Mouse (Mus musculus) thymus, postnatal 36 days (tissue): ENCODE results near the gene Nsun2.

Experiments used
- DNase-seq, 2 experiments: peaks; one replicate each; pipeline ENCODE4 v3.0.0; 2022; ENCODE audit warnings: mixed read lengths in 2 of 2

Nsun2 gene

DNA sequence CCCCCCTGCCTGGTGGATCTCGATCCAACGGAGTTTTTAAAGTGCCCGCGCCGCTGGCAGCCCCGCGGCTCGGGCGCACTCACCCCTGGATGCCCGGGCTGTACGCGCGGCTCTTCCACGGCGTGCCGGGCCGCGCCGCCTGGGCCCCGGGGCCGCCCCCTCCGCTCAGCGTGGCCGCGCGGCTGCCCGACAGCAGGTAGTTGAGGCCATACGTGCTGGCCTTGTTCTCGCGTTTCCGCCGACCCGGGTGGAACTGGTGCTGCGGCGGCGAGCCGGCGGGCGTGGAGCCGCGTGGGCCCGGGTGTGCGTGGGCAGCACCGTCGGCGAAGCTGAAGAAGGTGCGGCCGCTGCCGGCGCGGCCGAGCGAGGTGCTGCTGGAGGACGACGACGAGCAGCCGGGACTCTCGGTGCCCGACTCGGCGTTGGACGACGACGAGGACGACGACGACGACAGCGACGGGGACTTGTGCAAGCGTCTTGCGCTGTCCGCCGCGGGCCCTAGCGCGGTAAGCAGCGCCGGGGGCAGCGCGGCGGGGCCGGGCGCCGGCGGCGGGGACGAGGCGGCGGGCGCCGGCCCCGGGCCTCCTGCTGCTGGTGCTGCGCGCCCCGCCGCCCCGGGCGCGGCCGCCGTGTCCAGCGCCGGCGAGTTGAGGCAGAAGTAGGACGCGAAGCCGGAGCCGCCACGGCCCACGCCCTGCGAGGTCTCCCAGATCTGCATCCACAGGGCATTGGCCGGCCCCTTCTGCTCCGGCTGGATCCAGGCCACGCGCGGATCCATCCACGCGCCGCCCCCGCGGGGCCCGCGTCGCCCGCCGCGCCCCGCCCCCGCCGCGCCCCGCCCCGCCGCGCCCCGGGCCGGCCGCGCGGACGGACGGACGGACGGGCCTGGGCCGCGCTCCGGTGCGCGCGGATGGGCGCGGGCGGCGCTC lies at the start of gene Nsun2:
Gene Nsun2 (plus strand): TSS at position 342 of the 929 bp plus-strand sequence.
- peak; percentile 45 to 66 for DNase-seq

DNA sequence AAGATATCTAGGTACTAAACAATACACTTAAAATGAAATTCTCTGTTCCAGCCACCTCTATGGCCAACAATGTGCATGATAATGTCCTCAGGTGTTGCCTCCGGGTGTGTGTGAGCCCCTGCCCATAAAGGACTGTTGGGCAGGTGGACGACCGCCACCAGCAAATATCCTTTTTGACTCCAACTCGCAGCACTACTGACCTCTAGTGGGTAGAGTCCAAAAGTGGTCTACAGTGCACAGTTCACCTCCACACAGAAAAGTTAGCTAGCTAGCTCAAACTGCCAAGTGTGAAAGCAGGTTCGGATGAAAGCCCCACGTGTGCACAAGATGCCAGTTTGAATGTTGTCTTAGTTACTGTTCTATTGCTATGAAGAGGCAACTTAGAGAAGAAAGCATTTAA lies 48.2 kb upstream of the Nsun2 start:
- DNase-seq = no peak

DNA sequence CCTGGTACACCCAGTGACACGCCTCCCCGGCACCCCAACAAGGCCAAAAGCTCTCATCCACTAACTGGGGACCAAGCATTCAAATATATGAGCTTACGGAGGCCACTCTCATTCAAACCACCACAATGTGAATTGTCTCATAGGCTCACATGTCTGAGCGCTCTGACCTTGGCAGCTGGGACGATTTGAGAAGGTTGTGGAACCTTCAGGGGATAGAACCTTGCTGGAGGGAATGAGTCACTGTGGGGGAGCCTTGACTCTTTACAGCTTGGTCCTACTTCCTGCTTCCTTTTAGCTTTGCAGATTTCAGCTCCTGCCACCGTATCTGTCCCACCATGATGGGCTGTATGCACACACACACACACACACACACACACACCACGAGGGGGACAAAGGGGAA lies 47.7 kb upstream of the Nsun2 start:
- DNase-seq = no peak

DNA sequence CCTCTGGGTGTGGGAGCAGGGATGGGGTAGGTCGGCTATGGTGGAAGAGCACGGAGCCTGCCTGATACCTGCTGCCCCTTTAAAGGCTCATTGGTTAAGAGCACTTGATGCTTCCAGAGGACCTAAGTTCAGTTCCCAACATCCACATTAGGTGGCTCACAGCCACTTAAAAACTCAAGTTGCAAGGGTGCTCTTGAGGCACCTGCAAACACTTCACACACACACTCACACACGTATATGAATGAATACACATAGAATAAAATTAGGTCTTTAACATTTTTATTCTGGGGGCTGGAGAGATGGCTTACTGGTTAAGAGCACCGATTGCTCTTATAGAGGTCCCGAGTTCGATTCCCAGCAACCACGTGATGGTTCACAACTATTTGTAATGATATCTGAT lies 46.4 kb upstream of the Nsun2 start:
- DNase-seq = no peak

DNA sequence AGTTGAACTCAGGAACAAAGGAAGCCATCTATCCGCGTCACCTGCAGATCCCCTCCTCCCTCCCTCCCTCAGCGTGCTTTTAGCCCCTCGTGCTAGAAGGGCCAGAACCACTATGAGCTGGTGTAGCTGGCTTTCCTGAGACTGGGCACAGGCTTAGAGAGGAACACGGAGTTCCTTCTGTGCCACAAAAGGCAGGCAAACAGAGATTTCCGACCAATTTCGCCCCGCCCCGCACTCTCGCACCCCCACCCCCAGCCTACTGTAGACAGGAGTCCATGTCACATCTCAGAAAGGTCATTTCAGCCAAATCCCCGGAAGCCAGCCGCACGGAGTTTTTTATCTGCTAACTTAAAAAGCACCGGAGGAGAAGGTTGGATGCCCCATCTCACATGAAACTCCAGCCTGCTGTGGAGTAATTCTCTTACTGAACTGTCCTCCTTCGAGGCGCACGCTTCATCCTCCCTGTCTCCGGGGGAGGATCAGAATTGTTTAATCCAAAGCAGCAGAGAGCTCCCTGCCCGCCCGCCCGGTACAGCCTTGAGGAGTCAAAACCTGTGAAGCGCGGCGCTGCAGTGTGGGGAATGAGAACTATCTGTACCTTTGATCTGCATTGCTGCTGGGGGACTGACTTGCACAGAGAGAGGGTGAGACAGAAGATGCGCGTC lies 45.8 kb upstream of the Nsun2 start:
- no peak for DNase-seq

DNA sequence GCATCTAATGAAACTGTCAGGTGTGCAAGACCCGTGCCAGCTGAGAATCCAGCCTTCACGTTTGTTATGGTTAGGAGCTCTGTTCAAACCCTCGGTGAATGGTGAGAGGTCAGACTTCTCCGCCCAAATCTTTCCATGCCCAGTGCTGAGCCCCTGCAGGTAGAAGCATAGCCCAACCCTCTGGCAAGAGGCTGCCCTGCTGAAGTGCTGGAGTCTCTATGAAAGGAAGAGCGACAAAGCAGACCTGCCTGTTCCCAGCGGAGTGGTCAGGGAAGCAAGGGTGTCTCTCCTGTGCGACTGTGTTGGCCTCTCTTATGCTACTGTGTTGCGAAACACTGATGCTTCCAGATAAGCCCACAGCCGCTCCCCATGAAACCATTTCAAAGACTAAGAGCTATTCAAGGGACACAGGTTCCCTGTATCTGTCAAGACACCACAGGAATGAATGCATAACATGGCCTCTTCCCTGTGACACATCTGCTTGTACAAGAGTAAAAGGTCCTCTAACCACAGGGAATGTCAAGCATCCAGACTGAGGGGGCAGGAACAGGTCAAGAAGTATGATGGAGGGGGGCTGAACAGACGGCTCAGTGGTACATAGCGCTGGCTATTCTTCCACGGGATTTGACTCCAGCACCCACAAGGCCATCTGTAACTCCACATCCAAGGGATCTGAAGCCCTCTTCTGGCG lies 44.8 kb upstream of the Nsun2 start:
- no peak for DNase-seq

DNA sequence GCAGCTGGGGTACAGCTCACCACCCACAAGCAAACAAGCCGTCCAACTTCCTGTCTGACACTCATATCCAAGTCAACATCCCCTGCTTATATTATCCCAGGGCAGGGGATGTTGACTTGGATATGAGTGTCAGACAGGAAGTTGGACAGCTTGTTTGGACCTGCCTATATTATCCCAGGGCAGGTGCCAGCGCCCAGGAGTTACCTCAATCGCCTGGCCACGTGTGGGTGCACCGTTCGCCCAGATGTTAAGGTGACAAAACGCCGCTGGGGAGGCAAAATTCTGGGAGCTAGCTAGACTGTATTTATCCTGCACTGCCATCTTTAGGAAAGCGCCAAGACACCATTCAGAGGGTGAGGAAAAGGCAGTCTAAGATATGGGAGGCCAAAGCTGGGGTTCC lies 43.8 kb upstream of the Nsun2 start:
- DNase-seq = no peak

DNA sequence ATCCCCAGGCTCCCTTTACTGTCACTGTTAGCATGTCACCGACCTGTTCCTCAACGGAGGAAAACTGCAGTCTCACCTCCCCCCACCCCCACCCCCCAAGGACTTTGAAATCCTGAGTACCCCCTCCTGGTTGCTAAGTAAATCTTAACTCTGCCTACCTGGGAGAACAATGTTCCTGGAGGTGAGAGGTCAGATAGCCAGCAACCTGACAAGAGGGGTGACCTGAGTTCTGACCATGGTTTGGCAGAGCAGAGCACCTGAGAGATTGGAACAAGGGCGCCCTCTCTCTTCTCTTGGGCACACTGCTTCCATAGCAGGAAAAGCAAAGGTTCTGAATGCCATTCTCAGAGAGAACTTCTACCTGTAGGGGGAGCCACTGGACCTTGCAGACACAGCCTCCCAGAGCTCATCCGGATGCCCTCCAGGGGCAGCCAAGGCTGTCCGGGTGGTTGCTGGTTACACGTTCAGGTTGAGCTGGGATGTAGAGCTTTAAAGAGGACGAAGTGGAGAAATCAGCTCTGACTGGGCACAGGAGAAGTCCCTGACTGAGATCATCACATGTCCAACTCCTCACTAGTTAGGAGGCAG lies 40.6 kb upstream of the Nsun2 start:
- DNase-seq = peak; percentile 25 to 27

DNA sequence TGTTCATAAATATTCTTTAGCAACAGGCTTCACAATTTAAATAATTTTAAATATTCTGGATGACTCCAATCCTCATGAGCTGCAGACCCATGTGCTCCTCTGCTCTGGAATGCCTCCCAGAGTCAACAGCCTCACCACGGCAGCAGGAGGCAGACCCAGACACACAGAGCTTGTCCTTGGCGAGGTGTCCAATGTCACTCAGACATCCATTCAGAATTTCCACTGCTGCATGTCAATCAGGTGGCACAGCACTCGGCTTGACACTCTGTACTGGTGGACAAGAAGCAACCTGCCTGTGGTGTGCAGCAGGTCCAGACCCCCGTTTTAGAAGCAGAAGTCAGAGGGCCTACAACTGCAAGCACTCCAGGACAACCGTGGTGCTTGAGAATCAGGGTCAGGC lies 35.3 kb upstream of the Nsun2 start:
- no peak for DNase-seq

DNA sequence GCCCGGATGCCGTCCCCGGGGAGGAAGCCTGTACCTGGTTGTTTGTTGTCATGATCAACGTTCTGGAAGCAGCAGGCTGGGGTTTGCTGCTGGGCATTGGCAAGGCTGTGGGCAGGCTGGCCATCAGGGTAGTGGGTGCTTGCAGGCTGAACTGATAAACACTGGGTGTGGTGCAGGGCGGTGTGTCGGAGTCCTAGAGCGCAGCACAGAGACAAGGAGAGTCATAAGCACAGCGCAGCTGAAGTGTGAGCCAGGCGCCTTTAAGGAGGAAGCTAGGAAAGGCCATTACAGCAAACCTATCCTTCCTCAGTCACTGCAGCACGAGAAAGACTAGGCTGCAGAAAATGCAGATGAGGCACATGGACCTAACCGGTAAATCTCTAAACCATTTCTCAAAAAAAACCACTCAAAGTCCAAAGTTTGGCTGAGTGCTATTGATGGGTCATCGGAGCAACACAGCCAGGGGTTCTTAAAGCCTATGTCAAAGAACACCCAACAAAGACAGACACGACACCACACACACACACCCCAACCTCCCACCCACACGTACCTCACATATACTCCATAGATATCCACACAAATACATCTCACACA lies 31.3 kb upstream of the Nsun2 start:
- no peak for DNase-seq

DNA sequence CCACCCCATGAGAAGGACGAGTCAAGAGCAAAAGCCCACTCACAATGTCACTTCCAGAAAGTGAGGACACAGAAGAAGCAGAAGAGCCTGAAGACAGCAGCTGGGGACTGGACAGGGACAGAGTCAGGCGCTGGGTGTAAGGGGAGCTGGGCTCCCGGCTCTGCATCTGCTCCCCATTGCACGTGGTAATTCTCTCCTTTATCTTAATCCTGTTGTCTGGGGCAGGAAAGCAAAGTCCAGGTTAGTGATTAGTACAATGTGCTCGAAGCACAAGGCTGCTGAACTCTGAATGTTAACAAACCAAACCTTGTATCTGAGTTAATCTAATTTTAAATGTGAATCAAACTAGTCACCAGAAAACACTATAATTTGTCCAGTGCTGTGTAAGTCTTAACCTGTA lies 30.7 kb upstream of the Nsun2 start:
- no peak for DNase-seq

DNA sequence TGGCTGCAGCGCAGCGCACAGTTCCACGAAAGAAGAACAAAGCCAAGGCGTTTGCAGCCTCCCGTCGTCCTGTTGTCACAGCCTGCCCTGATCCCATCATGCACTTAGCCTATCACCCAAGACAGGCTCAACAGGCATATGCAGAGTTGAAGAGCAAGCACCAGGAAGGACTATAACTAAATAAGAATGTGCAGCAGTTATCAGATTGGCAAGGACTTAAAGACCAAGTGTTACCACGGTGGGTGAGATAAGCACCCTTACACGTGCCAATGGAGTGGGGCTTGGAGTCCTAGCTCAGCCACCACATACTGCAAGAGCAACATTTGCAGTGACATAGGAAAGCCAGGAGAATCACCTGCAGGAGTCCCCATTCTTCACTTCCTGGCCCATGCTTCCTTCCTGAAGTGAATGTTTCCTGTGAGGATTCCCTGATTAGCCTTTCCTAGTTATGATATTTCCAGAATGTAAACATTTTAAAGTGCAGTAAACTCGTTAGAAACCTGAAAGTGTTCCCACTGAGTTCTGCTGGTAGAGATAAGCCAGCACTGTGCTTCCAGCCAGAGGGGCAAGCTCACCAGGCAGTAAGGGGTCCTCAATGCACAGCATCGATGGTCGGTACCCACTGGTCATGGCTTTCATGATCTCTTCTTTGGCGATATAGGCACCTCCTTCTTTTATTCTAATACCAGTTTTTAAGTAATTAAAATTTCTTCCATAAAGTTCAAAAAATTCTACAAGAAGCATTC lies 27.0 kb upstream of the Nsun2 start:
- DNase-seq = no peak

DNA sequence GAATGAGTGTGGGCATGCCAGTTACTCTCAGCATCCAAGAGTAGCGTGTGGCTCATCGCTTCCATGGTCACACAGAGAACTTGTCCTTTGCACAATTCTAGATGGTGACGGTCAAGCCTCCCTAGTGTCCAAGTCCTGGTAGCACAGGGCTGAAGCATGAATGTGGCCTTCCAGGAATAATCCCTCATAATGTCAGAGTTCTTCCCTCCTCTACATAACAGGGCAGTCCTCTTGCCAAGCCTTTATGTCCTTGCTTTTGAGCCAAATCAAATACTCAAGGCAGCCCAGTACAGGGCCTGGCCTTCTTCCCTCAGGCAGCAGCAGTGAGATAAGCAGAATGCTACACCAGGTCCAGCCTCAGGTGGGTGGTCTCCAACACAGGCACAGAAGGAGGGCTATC lies 25.9 kb upstream of the Nsun2 start:
- DNase-seq = no peak

DNA sequence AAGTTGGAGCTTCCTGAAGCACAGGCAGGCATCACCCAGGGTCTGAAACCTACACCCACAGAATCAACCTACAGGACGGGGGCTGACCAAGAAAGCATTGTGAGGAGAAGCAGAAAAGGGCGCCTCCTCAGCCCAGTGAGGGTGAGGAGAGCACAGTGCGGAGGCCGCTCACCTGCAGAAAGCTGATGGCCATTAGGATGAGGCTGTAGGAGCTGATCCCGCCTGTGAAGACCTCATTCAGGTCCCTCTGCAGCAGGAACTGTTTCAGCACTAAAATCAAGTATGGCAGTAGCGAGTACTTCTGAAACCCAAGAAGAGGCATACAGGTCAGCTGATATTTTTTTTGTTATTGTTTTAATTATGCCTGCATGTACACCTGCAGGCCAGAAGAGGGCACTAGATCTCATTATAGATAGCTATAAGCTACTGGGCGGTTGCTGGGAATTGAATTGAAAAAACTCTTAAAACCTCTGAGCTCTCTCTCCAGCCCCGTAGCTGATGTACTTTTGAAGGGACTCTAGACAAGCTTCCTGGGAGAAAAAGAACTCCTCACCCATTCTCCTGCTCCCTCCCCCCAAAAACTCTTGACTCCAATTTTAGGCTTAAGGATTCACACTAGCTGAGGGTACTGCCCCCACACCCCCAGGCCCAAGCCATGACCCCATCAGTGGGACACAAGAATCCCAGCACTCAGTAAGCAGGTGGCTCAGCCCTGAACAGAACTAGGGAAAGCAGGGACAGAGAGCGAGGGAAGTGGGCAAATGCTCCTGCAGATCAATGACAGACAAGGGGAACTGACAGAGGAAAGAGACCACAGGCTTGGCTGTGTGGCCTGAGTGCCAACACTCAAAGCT lies 23.9 kb upstream of the Nsun2 start:
- no peak for DNase-seq

DNA sequence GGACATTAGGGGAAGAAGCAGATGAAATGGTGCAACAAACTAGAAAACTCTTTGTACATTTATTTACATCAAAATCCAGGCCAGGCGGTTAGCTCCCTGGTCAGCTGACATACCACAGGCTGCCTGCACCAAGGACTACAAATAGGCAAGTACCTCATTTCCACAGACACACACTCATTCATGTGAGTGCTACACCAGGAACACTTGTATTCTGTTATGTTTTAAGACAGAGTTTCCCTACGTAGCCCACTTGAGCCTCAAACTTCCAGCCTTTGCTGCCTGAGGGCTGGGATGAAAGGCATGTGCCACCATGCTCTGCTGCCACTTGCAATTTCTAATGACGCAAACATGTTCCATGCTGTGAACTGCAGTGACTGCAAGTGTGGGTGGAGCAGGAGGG lies 18.5 kb upstream of the Nsun2 start:
- no peak for DNase-seq

DNA sequence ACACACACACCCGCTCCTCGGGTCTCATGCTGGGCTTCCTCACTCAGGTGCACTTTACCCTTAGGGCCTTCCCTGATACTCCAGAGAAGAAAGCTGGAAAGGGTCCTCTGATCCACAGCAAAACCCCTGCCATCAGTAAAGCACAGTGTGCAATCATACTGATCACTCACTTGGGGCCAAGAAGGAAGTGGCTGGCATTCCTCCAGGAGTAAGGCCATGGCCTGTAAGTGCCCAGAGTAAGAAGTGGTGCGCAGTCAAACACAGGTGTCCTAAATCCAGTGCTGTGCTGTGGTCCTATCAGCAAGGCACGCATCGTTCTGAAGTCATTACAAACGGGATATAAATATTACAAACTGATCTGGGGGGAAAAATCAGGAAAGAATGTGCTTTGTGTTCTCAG lies 16.1 kb upstream of the Nsun2 start:
- DNase-seq = no peak

DNA sequence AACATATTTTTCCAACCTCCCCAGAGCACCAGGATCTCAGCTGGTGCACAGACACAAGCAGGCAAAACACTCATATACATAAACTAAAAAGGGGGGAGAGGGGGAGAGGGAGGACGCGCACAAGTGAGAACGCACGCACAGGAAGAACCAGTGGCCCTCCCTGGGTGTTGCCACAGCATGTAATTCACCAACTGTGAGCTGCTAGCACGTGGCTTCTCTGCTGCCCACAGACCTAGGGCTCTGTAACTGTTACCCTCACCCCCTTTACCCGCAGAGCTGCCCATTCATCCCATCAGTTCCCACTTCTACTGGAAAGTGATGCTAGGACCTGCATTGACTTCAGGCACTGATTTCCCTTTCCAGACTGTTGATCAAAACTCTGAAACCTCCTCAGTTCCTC lies 14.4 kb upstream of the Nsun2 start:
- DNase-seq = no peak

DNA sequence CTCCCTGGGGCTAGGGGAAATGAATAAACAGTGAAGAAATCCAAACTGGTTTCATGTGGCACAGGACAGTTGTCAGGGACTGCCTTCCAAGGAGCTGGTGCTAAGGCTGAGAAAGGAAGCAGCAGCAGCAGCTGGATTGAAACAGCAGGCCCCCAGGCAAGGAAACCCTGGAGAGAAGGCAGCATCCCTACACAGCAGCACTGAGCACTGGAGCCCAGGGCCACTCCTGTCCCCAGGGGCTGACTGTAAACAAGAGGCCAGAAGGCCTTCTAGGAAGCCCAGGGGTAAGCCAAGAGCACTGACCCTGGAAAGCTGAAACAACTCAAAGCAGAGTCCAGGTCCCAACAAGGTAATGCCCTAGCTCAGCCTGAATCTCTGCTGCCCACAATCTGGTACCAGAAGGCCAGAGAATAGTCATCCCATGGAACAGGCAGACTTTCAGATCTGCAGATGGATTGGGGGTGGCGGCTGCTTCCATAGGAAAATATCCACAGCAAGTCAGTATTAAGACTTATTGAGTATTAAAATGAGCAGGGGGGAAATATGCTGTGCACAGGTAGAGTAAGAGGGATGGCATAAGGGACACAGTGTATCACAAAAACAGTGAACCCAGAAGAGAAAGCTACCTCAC lies 11.3 kb upstream of the Nsun2 start:
- no peak for DNase-seq

DNA sequence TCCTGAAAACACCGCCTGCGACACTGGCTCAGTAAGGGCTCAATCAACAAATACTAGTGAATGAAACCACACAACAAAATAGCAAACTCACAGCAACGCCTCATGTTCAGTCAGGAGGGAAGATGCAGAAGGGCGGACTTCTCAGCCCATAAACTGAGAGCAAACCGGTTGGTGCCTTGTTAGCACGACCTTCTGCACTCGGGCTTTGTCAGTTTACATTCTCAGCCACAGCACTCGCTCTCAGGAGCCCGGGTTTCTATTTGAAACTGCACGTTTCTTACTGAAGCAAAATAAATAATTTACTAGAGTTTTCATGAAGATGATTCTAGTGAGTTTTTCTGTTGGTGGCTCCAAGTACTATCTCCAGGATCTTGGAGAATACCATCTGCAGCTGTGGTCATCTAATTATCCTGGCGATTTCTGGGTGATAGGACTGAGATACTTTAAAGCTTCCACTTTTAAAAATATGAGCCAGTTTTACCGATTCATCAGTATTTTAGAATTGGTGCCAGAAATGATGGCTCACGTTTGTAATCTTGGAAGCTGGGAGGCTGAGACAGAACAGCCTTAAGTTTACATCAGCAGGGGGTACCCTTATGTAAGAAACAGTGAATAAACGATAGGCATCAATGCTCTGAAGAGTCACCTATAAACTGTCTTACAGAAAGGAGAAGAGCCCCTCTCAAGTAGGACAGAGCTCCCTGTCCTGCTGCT lies 9.9 kb upstream of the Nsun2 start:
- no peak for DNase-seq

DNA sequence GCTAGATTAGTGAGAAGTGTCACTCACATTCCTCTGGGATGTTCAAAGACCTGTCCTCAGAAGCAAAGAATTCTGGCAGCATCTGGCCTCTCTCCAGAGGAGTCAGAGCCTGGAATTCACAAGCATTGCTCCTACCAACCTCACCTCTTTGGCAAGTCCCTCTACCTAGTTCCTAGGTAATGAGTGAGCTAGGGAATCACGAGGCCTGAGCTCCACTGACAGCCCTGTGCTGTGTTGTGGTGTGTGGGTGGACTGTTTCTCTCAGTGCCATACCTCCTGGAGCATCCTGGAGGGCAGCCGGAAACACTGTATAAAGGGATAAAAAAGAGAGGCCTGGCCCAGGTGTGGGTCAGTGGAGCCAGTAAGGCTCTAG lies 9.4 kb upstream of the Nsun2 start:
- DNase-seq = no peak
